Mouse (Mus musculus): ENCODE measurements around the gene Cnga4. TPM values are rescaled to one million over a fixed set of nuclear protein-coding genes. Genes with fewer than 3 reads are reported as not detected.

Gene Cnga4
- total and polyA plus RNA-seq, 3 experiments, result not detected

- Histone ChIP-seq H3K9me3 (replicated peaks; ENCODE audit: insufficient read depth, low read length) (no peaks in the 10 kb centered on the region), H3K9ac (ENCODE audit: control insufficient read depth, low read depth, low read length, poor library complexity, severe bottlenecking) (no peak within 1 kb of the TSS), H3K27ac (ENCODE audit: control insufficient read depth, low read depth, low read length) (no peak within 1 kb of the TSS), H3K4me1 (ENCODE audit: control insufficient read depth in 1 of 2, insufficient read depth in 2 of 2, low read length in 2 of 2) (no peaks in the 10 kb centered on the region), H3K36me3 (ENCODE audit: control insufficient read depth in 1 of 2, insufficient read depth in 2 of 2, low read length in 2 of 2) (no peaks in the 10 kb centered on the region), H3K4me3 (ENCODE audit: control insufficient read depth in 1 of 2, insufficient read depth in 1 of 2, low read depth in 2 of 2, low read length in 2 of 2) (no peak within 1 kb of the TSS), H3K79me2 (ENCODE audit: control insufficient read depth, insufficient read depth, low read length, poor library complexity) (no peaks in the 10 kb centered on the region), H3K27me3 (ENCODE audit: control insufficient read depth in 1 of 2, insufficient read depth in 2 of 2, low read length in 2 of 2) (no peaks in the 10 kb centered on the region; a peak in 1 of 4 replicates)
- TF ChIP-seq GATA1 (IDR thresholded peaks at IDR 0.05; ENCODE audit: low read depth, low read length), result no peak
- no peak for TF ChIP-seq MYC (IDR thresholded peaks at IDR 0.05; ENCODE audit: low read depth, low read length)
- TF ChIP-seq JUND (IDR thresholded peaks at IDR 0.05; ENCODE audit: low read depth, low read length), result no peak
- TF ChIP-seq NELFE (IDR thresholded peaks at IDR 0.05; ENCODE audit: low read depth, low read length), result no peak
- no peak for TF ChIP-seq RAD21 (IDR thresholded peaks at IDR 0.05; ENCODE audit: low read depth, low read length)
- TF ChIP-seq USF2 (IDR thresholded peaks at IDR 0.05; ENCODE audit: borderline replicate concordance in 1 of 2, insufficient read depth in 1 of 2, low read depth in 1 of 2, low read length in 2 of 2), result no peak
- no peak for TF ChIP-seq ZC3H11A (IDR thresholded peaks at IDR 0.05; ENCODE audit: low read depth, low read length)
- no peak for TF ChIP-seq TAL1 (IDR thresholded peaks at IDR 0.05; ENCODE audit: low read length)
- no peak for TF ChIP-seq KAT2A (conservative IDR thresholded peaks at IDR 0.05; ENCODE audit: low read depth, low read length)
- no peak for TF ChIP-seq MYB (IDR thresholded peaks at IDR 0.05; ENCODE audit: low read depth, low read length)
- TF ChIP-seq E2F4 (IDR thresholded peaks at IDR 0.05; ENCODE audit: borderline replicate concordance, low read depth, low read length), result no peak
- TF ChIP-seq CTCF (IDR thresholded peaks at IDR 0.05 in 2 of 3, conservative IDR thresholded peaks at IDR 0.05 in 1 of 3; ENCODE audit: control insufficient read depth in 1 of 3, insufficient read depth in 1 of 3, low read depth in 2 of 3, low read length in 3 of 3, poor library complexity in 1 of 3, severe bottlenecking in 1 of 3), result no peak
- no peak for TF ChIP-seq UBTF (IDR thresholded peaks at IDR 0.05; ENCODE audit: borderline replicate concordance, insufficient read depth, low read depth, low read length)
- TF ChIP-seq BHLHE40 (IDR thresholded peaks at IDR 0.05; ENCODE audit: borderline replicate concordance, low read depth, low read length), result no peak
- no peak for TF ChIP-seq SIN3A (IDR thresholded peaks at IDR 0.05; ENCODE audit: low read length)
- no peak for TF ChIP-seq ETS1 (IDR thresholded peaks at IDR 0.05; ENCODE audit: low read depth, low read length)
- no peak for TF ChIP-seq TCF12 (IDR thresholded peaks at IDR 0.05; ENCODE audit: low read depth, low read length)
- no peak for DNase-seq (ENCODE audit: low read depth, low spot score)
These were observed 21.2 kb downstream of the Cnga4 start, which contains the start of gene Cckbr for GRCm38 (mm10) chr7:105425424-105426043. Cckbr (plus strand) TSS chr7:105425731.

DNA sequence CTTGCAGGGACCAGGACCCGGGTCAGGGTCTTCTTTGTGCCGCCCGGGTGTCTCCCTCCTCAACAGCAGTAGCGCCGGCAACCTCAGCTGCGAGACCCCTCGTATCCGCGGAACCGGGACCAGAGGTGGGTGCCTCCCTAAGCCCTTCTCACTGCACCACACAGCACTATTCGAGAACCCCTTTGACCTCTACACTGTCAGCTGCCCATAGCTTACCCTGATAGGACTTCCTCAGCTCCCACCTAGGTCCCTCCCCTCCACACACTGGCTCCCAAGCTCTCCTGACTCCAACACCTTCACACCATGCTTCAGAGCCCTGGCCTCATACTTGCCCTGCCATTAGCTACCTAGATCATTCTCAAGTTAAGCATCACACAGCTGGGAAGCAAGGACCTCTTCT, 21.7 kb downstream of the Cnga4 start:
- TF ChIP-seq SIN3A (IDR thresholded peaks at IDR 0.05; ENCODE audit: low read length), result no peak
- TF ChIP-seq ELF1 (IDR thresholded peaks at IDR 0.05; ENCODE audit: low read depth, low read length), result no peak
- TF ChIP-seq TAL1 (IDR thresholded peaks at IDR 0.05; ENCODE audit: low read length), result no peak
- no peak for TF ChIP-seq MAX (IDR thresholded peaks at IDR 0.05; ENCODE audit: low read length)
- no peak for TF ChIP-seq POLR2AphosphoS5 (IDR thresholded peaks at IDR 0.05; ENCODE audit: borderline replicate concordance, low read depth, low read length)
- no peak for TF ChIP-seq GABPA (IDR thresholded peaks at IDR 0.05; ENCODE audit: low read depth, low read length)
- no peak for TF ChIP-seq ZMIZ1 (IDR thresholded peaks at IDR 0.05; ENCODE audit: low read depth, low read length)
- TF ChIP-seq BHLHE40 (IDR thresholded peaks at IDR 0.05; ENCODE audit: borderline replicate concordance, low read depth, low read length), result no peak
- TF ChIP-seq MYC (IDR thresholded peaks at IDR 0.05; ENCODE audit: low read depth, low read length), result no peak
- no peak for TF ChIP-seq TBP (IDR thresholded peaks at IDR 0.05; ENCODE audit: low read depth, low read length)
- TF ChIP-seq KAT2A (conservative IDR thresholded peaks at IDR 0.05; ENCODE audit: low read depth, low read length), result no peak
- TF ChIP-seq ZNF384 (IDR thresholded peaks at IDR 0.05; ENCODE audit: low read depth, low read length), result no peak
- TF ChIP-seq MYB (IDR thresholded peaks at IDR 0.05; ENCODE audit: low read depth, low read length), result no peak
- no peak for TF ChIP-seq SMC3 (IDR thresholded peaks at IDR 0.05; ENCODE audit: low read depth, low read length)
- no peak for TF ChIP-seq RAD21 (IDR thresholded peaks at IDR 0.05; ENCODE audit: low read depth, low read length)
- no peak for TF ChIP-seq ZC3H11A (IDR thresholded peaks at IDR 0.05; ENCODE audit: low read depth, low read length)
- TF ChIP-seq MXI1 (IDR thresholded peaks at IDR 0.05; ENCODE audit: low read depth, low read length), result no peak
- TF ChIP-seq E2F4 (IDR thresholded peaks at IDR 0.05; ENCODE audit: borderline replicate concordance, low read depth, low read length), result no peak
- TF ChIP-seq MAZ (IDR thresholded peaks at IDR 0.05; ENCODE audit: low read depth, low read length), result no peak
- H3K79me2 ChIP-seq (ENCODE audit: control insufficient read depth, insufficient read depth, low read length, poor library complexity), result no peaks in the 10 kb centered on the region
- no peaks in the 10 kb centered on the region; a peak in 1 of 4 replicates for H3K27me3 ChIP-seq (ENCODE audit: control insufficient read depth in 1 of 2, insufficient read depth in 2 of 2, low read length in 2 of 2)
- H3K9ac ChIP-seq (ENCODE audit: control insufficient read depth, low read depth, low read length, poor library complexity, severe bottlenecking), result no peak overlapping the region
- H3K4me3 ChIP-seq (ENCODE audit: control insufficient read depth in 1 of 2, insufficient read depth in 1 of 2, low read depth in 2 of 2, low read length in 2 of 2), result no peak overlapping the region
- DNase-seq (ENCODE audit: low read depth, low spot score), result no peak
- H3K36me3 ChIP-seq (ENCODE audit: control insufficient read depth in 1 of 2, insufficient read depth in 2 of 2, low read length in 2 of 2), result no peaks in the 10 kb centered on the region
- no peaks in the 10 kb centered on the region for H3K9me3 ChIP-seq (replicated peaks; ENCODE audit: insufficient read depth, low read length)
- H3K4me1 ChIP-seq (ENCODE audit: control insufficient read depth in 1 of 2, insufficient read depth in 2 of 2, low read length in 2 of 2), result no peaks in the 10 kb centered on the region
- no peak overlapping the region for H3K27ac ChIP-seq (ENCODE audit: control insufficient read depth, low read depth, low read length)

Data from MEL (cell line).